Comparison of ENCODE assay signal across 12 mouse cellular contexts in the genomic region with DNA sequence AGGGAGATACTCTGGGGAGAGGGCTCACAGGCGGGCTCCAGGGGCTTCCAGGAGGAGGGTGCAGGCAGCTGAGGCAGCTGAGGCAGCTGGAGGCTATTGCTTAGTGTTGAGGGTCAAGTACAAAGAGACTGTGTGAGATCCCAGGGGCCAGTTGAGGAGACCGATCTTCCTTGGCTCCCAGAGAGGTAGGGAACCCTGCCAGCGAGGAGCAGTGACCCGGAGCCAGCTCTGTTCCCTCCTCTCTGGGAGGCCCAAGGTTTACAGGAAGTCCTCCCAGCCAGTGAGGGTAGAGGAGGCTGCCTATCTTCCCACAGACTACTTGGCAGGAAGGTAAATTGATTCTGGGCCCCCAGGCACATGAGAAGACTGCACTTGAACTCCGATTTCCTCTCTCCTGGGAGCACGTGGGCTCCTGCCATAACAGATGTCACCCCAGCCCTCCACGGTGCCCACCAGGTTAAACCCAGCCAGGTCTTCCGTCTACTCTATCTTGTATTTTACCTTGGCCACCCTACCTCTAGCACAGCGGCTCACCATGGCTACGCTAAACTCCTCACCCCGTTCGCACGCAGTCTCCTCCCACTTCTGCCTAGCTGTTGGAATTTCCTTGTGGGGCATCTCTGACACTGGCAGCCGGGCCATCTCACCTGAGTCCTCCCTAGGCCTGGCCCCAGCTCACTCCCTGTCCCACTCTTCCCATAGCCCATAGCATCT. TPM values are rescaled to one million over a fixed set of nuclear protein-coding genes. Genes with fewer than 3 reads are reported as not detected.
DNase-seq lines count a peak whose midpoint lies in the region; ATAC-seq and TF ChIP-seq lines count a peak whose summit lies in the region.
"Had no signal": no experiment of that assay in that cellular context is flagged by ENCODE, and none has a peak within 500 bp of the region (broad histone marks: within the 10 kb centered on the region; RNA-seq: fewer than 3 reads in every experiment).

No protein-coding gene starts in this region.

- no peak for TF ChIP-seq CTCF in layer of hippocampus, adult 2 months (conservative IDR thresholded peaks at IDR 0.05)

- H3K4me3 ChIP-seq in heart, embryonic 11.5 days (ENCODE audit: low read depth, low read length) = no peak overlapping the region
- no peak overlapping the region for H3K4me3 ChIP-seq in kidney, embryonic 16.5 days (ENCODE audit: low read length)
- no peak overlapping the region for H3K4me3 ChIP-seq in layer of hippocampus, adult 2 months

- 63% methylated on average over 14 of the region's 14 CpGs for WGBS in heart, embryonic 11.5 days (ENCODE audit: insufficient replicate concordance)
- 39% methylated on average over 14 of the region's 14 CpGs for WGBS in kidney, embryonic 16.5 days

- no peak overlapping the region for H3K9ac ChIP-seq in heart, embryonic 11.5 days (ENCODE audit: low read depth, low read length)
- no peak overlapping the region for H3K9ac ChIP-seq in kidney, embryonic 16.5 days (replicated peaks; ENCODE audit: low read length)

- no peak for ATAC-seq in heart, embryonic 11.5 days (replicated peaks; ENCODE audit: insufficient number of reproducible peaks, low FRiP score, low TSS enrichment)
- peak; percentile 77 for ATAC-seq in kidney, embryonic 16.5 days (ENCODE audit: low FRiP score, low TSS enrichment)
- ATAC-seq: intestine, embryonic 16.5 days had no signal

- peaks cover 3% of the 10 kb centered on the region; the same call in 1 of the 2 replicates for H3K4me1 ChIP-seq in heart, embryonic 11.5 days (ENCODE audit: control insufficient read depth, insufficient read depth, low read length)
- peaks cover 20% of the 10 kb centered on the region for H3K4me1 ChIP-seq in kidney, embryonic 16.5 days (ENCODE audit: insufficient read depth, low read length)

- intact Hi-C loops in gastrocnemius, postnatal 36 days (cut with DNase I) = no loop called here

- no peaks in the 10 kb centered on the region for H3K36me3 ChIP-seq in heart, embryonic 11.5 days (ENCODE audit: control insufficient read depth, insufficient read depth, low read length)
- no peaks in the 10 kb centered on the region for H3K36me3 ChIP-seq in kidney, embryonic 16.5 days (ENCODE audit: insufficient read depth, low read length)

- no peak overlapping the region for H3K27ac ChIP-seq in heart, embryonic 11.5 days (ENCODE audit: low read depth, low read length)
- no peak overlapping the region for H3K27ac ChIP-seq in kidney, embryonic 16.5 days (ENCODE audit: low read length)
- no peak overlapping the region for H3K27ac ChIP-seq in layer of hippocampus, adult 2 months

- H3K9me3 ChIP-seq in heart, embryonic 11.5 days (replicated peaks; ENCODE audit: control insufficient read depth, low read length) = no peaks in the 10 kb centered on the region
- H3K9me3 ChIP-seq in kidney, embryonic 16.5 days (ENCODE audit: low read length) = no peaks in the 10 kb centered on the region

- no peak overlapping the region for H3K4me2 ChIP-seq in heart, embryonic 11.5 days
- no peak overlapping the region for H3K4me2 ChIP-seq in kidney, embryonic 16.5 days (replicated peaks; ENCODE audit: low read depth, low read length)

- DNase-seq in heart, adult 18-20 months = peak; percentile 47 to 67
- peak; percentile 72 for DNase-seq in adrenal gland, postnatal 14 days
- DNase-seq in gastrocnemius, postnatal 36 days = peak; percentile 59 to 66
- no peak for DNase-seq in spleen, postnatal 4 days (ENCODE audit: low spot score in 2 of 2)
- no peak for DNase-seq in layer of hippocampus, adult 2 months (ENCODE audit: low spot score in 2 of 2)
- DNase-seq in frontal cortex, postnatal 25 days (ENCODE audit: low spot score in 2 of 2) = no peak
- DNase-seq: liver; thymus, adult 18-20 months had no signal

- no peaks in the 10 kb centered on the region for H3K27me3 ChIP-seq in heart, embryonic 11.5 days (ENCODE audit: control insufficient read depth, insufficient read depth, low read length)
- H3K27me3 ChIP-seq in kidney, embryonic 16.5 days (ENCODE audit: insufficient read depth, low read length) = no peaks in the 10 kb centered on the region

RNA-seq across cellular contexts. Expression of a gene that starts 55.9 kb away (rescaled TPM):
- total RNA-seq in heart, adult 18-20 months (2021) = under 1 TPM; 0.67 to 0.92 TPM
- polyA plus RNA-seq in heart, embryonic 11.5 days (2014; fragmentation: Nextera tagmentation; extraction: Ambion mirVana) = 0.14 and 0.24 TPM in 2 replicates
- 1.8 and 1.9 TPM in 2 replicates for total RNA-seq in adrenal gland, postnatal 14 days (2021)
- total RNA-seq in gastrocnemius, postnatal 36 days (2021) = 1 to 10 TPM; 1.8 to 2.7 TPM
- polyA plus RNA-seq in kidney, embryonic 16.5 days (2015; fragmentation: Nextera tagmentation; extraction: Ambion mirVana) = 1.6 and 2.1 TPM in 2 replicates
- total RNA-seq in layer of hippocampus, adult 2 months (2021) = under 1 TPM; 0.26 to 0.32 TPM
- total RNA-seq: CH12.LX had no signal

Comparison
In these comparisons a context has a peak if more than half of its experiments do, and no peak if none do; other contexts are left out.
1. DNase-seq: peak in heart, adult 18-20 months (2 of 2), adrenal gland, postnatal 14 days (single experiment) and gastrocnemius, postnatal 36 days (2 of 2); none in spleen, postnatal 4 days (0 of 2), layer of hippocampus, adult 2 months (0 of 2) and frontal cortex, postnatal 25 days (0 of 2).